Mouse (Mus musculus): ENCODE measurements around the gene Mkrn3. TPM values are rescaled to one million over a fixed set of nuclear protein-coding genes. Genes with fewer than 3 reads are reported as not detected.

Mkrn3 gene
- total and polyA plus RNA-seq, 3 experiments, result not detected

DNA sequence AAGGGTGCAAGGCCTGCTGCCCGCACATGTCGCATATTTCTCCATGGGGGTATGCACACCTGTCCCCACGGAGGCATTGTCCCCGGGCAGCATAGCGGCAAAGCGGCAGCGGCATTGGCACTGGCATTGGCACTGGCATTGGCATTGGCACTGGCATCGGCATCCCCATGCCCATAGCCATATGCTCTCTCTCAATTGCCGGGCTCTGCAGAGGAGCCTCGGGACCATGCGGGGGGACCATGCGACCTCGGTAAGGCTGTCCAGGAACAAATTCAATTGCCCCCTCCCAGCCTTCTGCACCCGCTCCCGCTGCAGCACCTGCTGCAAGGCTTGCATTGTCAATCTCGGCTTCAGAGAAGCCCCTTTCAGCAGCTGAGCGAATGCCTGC is 840 bp downstream of the Mkrn3 start:
- Histone ChIP-seq H3K4me3 (ENCODE audit: control insufficient read depth in 1 of 2, insufficient read depth in 1 of 2, low read depth in 2 of 2, low read length in 2 of 2) (no peak overlapping the region), H3K4me1 (ENCODE audit: control insufficient read depth in 1 of 2, insufficient read depth in 2 of 2, low read length in 2 of 2) (no peaks in the 10 kb centered on the region)

DNA sequence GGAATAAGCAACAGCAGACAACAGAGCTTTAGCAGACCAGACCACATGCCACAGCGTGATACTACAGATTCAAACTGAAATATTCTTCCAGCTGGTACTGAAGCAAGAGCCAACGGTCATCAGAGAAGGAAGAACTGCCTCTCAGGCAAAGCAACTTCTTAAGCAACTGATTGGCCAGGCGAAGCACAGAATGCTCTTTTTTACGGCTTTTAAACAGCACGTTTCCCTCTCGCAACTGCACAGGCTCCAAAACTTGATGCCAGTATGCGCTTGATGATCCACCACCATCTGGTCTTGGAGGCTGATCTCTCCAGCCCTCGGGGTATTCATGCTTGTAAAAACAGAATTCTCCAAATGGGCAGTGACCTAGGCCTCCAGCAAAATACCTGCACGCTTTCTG is 1.6 kb downstream of the Mkrn3 start:
- H3K27me3 ChIP-seq (ENCODE audit: control insufficient read depth in 1 of 2, insufficient read depth in 2 of 2, low read length in 2 of 2), result no peaks in the 10 kb centered on the region
- no peak for TF ChIP-seq RCOR1 (IDR thresholded peaks at IDR 0.05; ENCODE audit: low read depth, low read length)
- TF ChIP-seq POLR2A (IDR thresholded peaks at IDR 0.05; ENCODE audit: control insufficient read depth in 1 of 2, insufficient read depth in 1 of 2, low read depth in 1 of 2, low read length in 2 of 2, poor library complexity in 1 of 2), result no peak
- TF ChIP-seq TCF12 (IDR thresholded peaks at IDR 0.05; ENCODE audit: low read depth, low read length), result no peak
- H3K4me1 ChIP-seq (ENCODE audit: control insufficient read depth in 1 of 2, insufficient read depth in 2 of 2, low read length in 2 of 2), result no peaks in the 10 kb centered on the region
- H3K4me3 ChIP-seq (ENCODE audit: control insufficient read depth in 1 of 2, insufficient read depth in 1 of 2, low read depth in 2 of 2, low read length in 2 of 2), result no peak overlapping the region
- DNase-seq (ENCODE audit: low read depth, low spot score), result no peak
- no peaks in the 10 kb centered on the region for H3K79me2 ChIP-seq (ENCODE audit: control insufficient read depth, insufficient read depth, low read length, poor library complexity)
- H3K27ac ChIP-seq (ENCODE audit: control insufficient read depth, low read depth, low read length), result no peak overlapping the region
- H3K36me3 ChIP-seq (ENCODE audit: control insufficient read depth in 1 of 2, insufficient read depth in 2 of 2, low read length in 2 of 2), result no peaks in the 10 kb centered on the region
- H3K9ac ChIP-seq (ENCODE audit: control insufficient read depth, low read depth, low read length, poor library complexity, severe bottlenecking), result no peak overlapping the region
- no peaks in the 10 kb centered on the region for H3K9me3 ChIP-seq (replicated peaks; ENCODE audit: insufficient read depth, low read length)

More for the DNA sequence above, 840 bp downstream of the Mkrn3 start:
- DNase-seq (ENCODE audit: low read depth, low spot score), result no peak
- H3K27ac ChIP-seq (ENCODE audit: control insufficient read depth, low read depth, low read length), result no peak overlapping the region
- no peaks in the 10 kb centered on the region for H3K27me3 ChIP-seq (ENCODE audit: control insufficient read depth in 1 of 2, insufficient read depth in 2 of 2, low read length in 2 of 2)
- no peak overlapping the region for H3K9ac ChIP-seq (ENCODE audit: control insufficient read depth, low read depth, low read length, poor library complexity, severe bottlenecking)
- no peaks in the 10 kb centered on the region for H3K36me3 ChIP-seq (ENCODE audit: control insufficient read depth in 1 of 2, insufficient read depth in 2 of 2, low read length in 2 of 2)
- H3K79me2 ChIP-seq (ENCODE audit: control insufficient read depth, insufficient read depth, low read length, poor library complexity), result no peaks in the 10 kb centered on the region
- H3K9me3 ChIP-seq (replicated peaks; ENCODE audit: insufficient read depth, low read length), result no peaks in the 10 kb centered on the region
- no peak for TF ChIP-seq ZMIZ1 (IDR thresholded peaks at IDR 0.05; ENCODE audit: low read depth, low read length)
- no peak for TF ChIP-seq MYB (IDR thresholded peaks at IDR 0.05; ENCODE audit: low read depth, low read length)
- TF ChIP-seq USF2 (IDR thresholded peaks at IDR 0.05; ENCODE audit: borderline replicate concordance in 1 of 2, insufficient read depth in 1 of 2, low read depth in 1 of 2, low read length in 2 of 2), result no peak
- TF ChIP-seq USF1 (IDR thresholded peaks at IDR 0.05; ENCODE audit: low read depth, low read length), result no peak
- TF ChIP-seq ZNF384 (IDR thresholded peaks at IDR 0.05; ENCODE audit: low read depth, low read length), result no peak
- no peak for TF ChIP-seq ETS1 (IDR thresholded peaks at IDR 0.05; ENCODE audit: low read depth, low read length)
- TF ChIP-seq RAD21 (IDR thresholded peaks at IDR 0.05; ENCODE audit: low read depth, low read length), result no peak
- TF ChIP-seq ELF1 (IDR thresholded peaks at IDR 0.05; ENCODE audit: low read depth, low read length), result no peak
- no peak for TF ChIP-seq GATA1 (IDR thresholded peaks at IDR 0.05; ENCODE audit: low read depth, low read length)
- TF ChIP-seq MAFK (IDR thresholded peaks at IDR 0.05; ENCODE audit: borderline replicate concordance, low read depth, low read length), result no peak
- no peak for TF ChIP-seq ZKSCAN1 (IDR thresholded peaks at IDR 0.05; ENCODE audit: low read depth, low read length)
- TF ChIP-seq POLR2AphosphoS5 (IDR thresholded peaks at IDR 0.05; ENCODE audit: borderline replicate concordance, low read depth, low read length), result no peak
- TF ChIP-seq MAZ (IDR thresholded peaks at IDR 0.05; ENCODE audit: low read depth, low read length), result no peak
- TF ChIP-seq HCFC1 (IDR thresholded peaks at IDR 0.05; ENCODE audit: low read depth, low read length), result no peak
- TF ChIP-seq NELFE (IDR thresholded peaks at IDR 0.05; ENCODE audit: low read depth, low read length), result no peak
- no peak for TF ChIP-seq TAL1 (IDR thresholded peaks at IDR 0.05; ENCODE audit: low read length)
